ENCODE assay signal across 9 mouse cellular contexts in genomic region chr15:84965575-84966360, GRCm38 (mm10). TPM values are rescaled to one million over a fixed set of nuclear protein-coding genes. Genes with fewer than 3 reads are reported as not detected.
DNase-seq lines count a peak whose midpoint lies in the region; ATAC-seq lines count a peak whose summit lies in the region.
"Had no signal": no experiment of that assay in that cellular context is flagged by ENCODE, and none has a peak within 500 bp of the region (broad histone marks: within the 10 kb centered on the region; RNA-seq: fewer than 3 reads in every experiment).

No protein-coding gene starts in this region.

- no peaks in the 10 kb centered on the region for H3K9me3 ChIP-seq in hindbrain, embryonic 10.5 days
- H3K9me3 ChIP-seq in hindbrain, embryonic 16.5 days (ENCODE audit: control insufficient read depth, low read length): no peaks in the 10 kb centered on the region
- no peaks in the 10 kb centered on the region for H3K9me3 ChIP-seq in neural tube, embryonic 11.5 days (ENCODE audit: control insufficient read depth, low read length)
- no peaks in the 10 kb centered on the region for H3K9me3 ChIP-seq in midbrain, embryonic 13.5 days

- peaks cover 5% of the 10 kb centered on the region for H3K4me1 ChIP-seq in hindbrain, embryonic 10.5 days (replicated peaks)
- H3K4me1 ChIP-seq in hindbrain, embryonic 16.5 days (ENCODE audit: control insufficient read depth, insufficient read depth, low read depth, low read length): peaks cover 8% of the 10 kb centered on the region
- no peaks in the 10 kb centered on the region; the same call in 1 of the 2 replicates for H3K4me1 ChIP-seq in neural tube, embryonic 11.5 days (ENCODE audit: control insufficient read depth, insufficient read depth, low read length)
- peaks cover 7% of the 10 kb centered on the region for H3K4me1 ChIP-seq in midbrain, embryonic 13.5 days (replicated peaks)

- DNase-seq in hindbrain, embryonic 10.5 days (ENCODE audit: low spot score): peak; percentile 58
- peak; percentile 32 for DNase-seq in CD4-positive helper T cell, adult 2 months (ENCODE audit: low read depth, low spot score)
- peak; percentile 74 for DNase-seq in adrenal gland, postnatal 14 days
- peak; percentile 58 for DNase-seq in neural tube, embryonic 11.5 days (ENCODE audit: low spot score)

- 64% methylated on average over 7 of the region's 7 CpGs for WGBS in hindbrain, embryonic 10.5 days
- WGBS in hindbrain, embryonic 16.5 days: 61% methylated on average over 7 of the region's 7 CpGs
- WGBS in neural tube, embryonic 11.5 days: 73% methylated on average over 7 of the region's 7 CpGs
- WGBS in midbrain, embryonic 13.5 days: 66% methylated on average over 7 of the region's 7 CpGs

- H3K27ac ChIP-seq in hindbrain, embryonic 10.5 days: no peak overlapping the region
- no peak overlapping the region for H3K27ac ChIP-seq in hindbrain, embryonic 16.5 days (ENCODE audit: low read depth, low read length)
- no peak overlapping the region for H3K27ac ChIP-seq in neural tube, embryonic 11.5 days (ENCODE audit: low read depth, low read length)
- H3K27ac ChIP-seq in midbrain, embryonic 13.5 days: no peak overlapping the region

- ATAC-seq in hindbrain, embryonic 16.5 days: no peak
- peak; percentile 67 for ATAC-seq in granulocyte monocyte progenitor cell, adult 5-6 weeks (replicated peaks; ENCODE audit: poor library complexity, severe bottlenecking)
- ATAC-seq in neural tube, embryonic 11.5 days (ENCODE audit: insufficient read depth, low FRiP score, low TSS enrichment): no peak
- ATAC-seq in inflammation-experienced regulatory T-cells, adult 6 months: no peak
- ATAC-seq in midbrain, embryonic 13.5 days: no peak

- H3K36me3 ChIP-seq in hindbrain, embryonic 10.5 days: peaks cover 16% of the 10 kb centered on the region
- 0 out of 2 replicates have a peak, but pooled peaks cover 3% of the 10 kb centered on the region for H3K36me3 ChIP-seq in hindbrain, embryonic 16.5 days (ENCODE audit: control insufficient read depth, insufficient read depth, low read length)
- no peaks in the 10 kb centered on the region for H3K36me3 ChIP-seq in neural tube, embryonic 11.5 days (ENCODE audit: control insufficient read depth, insufficient read depth, low read length)
- peaks cover 6% of the 10 kb centered on the region; the same call in 1 of the 2 replicates for H3K36me3 ChIP-seq in midbrain, embryonic 13.5 days

- no peak overlapping the region for H3K9ac ChIP-seq in hindbrain, embryonic 16.5 days (ENCODE audit: low read depth, low read length)
- no peak overlapping the region; the same call in 1 of the 2 replicates for H3K9ac ChIP-seq in neural tube, embryonic 11.5 days (ENCODE audit: low read length)
- no peak overlapping the region for H3K9ac ChIP-seq in midbrain, embryonic 13.5 days (replicated peaks)

- H3K4me3 ChIP-seq in hindbrain, embryonic 10.5 days: no peak overlapping the region
- H3K4me3 ChIP-seq in hindbrain, embryonic 16.5 days (ENCODE audit: low read length): no peak overlapping the region
- no peak overlapping the region for H3K4me3 ChIP-seq in neural tube, embryonic 11.5 days (ENCODE audit: low read depth, low read length)
- no peak overlapping the region for H3K4me3 ChIP-seq in midbrain, embryonic 13.5 days (replicated peaks)

- H3K27me3 ChIP-seq in hindbrain, embryonic 10.5 days (ENCODE audit: insufficient read depth, poor library complexity, severe bottlenecking): no peaks in the 10 kb centered on the region
- no peaks in the 10 kb centered on the region for H3K27me3 ChIP-seq in hindbrain, embryonic 16.5 days (replicated peaks; ENCODE audit: control insufficient read depth, insufficient read depth, low read length)
- H3K27me3 ChIP-seq in neural tube, embryonic 11.5 days (ENCODE audit: control insufficient read depth, insufficient read depth, low read length): no peaks in the 10 kb centered on the region
- H3K27me3 ChIP-seq in midbrain, embryonic 13.5 days: no peaks in the 10 kb centered on the region

- no peak overlapping the region for H3K4me2 ChIP-seq in hindbrain, embryonic 16.5 days (ENCODE audit: low read length)
- no peak overlapping the region for H3K4me2 ChIP-seq in neural tube, embryonic 11.5 days (ENCODE audit: low read depth)
- no peak overlapping the region for H3K4me2 ChIP-seq in midbrain, embryonic 13.5 days (replicated peaks)

RNA-seq across cellular contexts. Expression of gene 5031439G07Rik, which starts 22.6 kb away (rescaled TPM):
- 11.2 and 12.1 TPM in 2 replicates for polyA plus RNA-seq in hindbrain, embryonic 10.5 days (2016; fragmentation: Nextera tagmentation; extraction: Ambion mirVana)
- 24.1 and 24.4 TPM in 2 replicates for polyA plus RNA-seq in hindbrain, embryonic 16.5 days (2015; fragmentation: Nextera tagmentation; extraction: Ambion mirVana)
- total RNA-seq in adrenal gland, postnatal 14 days (2021): 24.9 and 32.2 TPM in 2 replicates
- total RNA-seq in granulocyte monocyte progenitor cell, adult 5-6 weeks (2014; fragmentation: Nextera tagmentation): 14.1 and 20.8 TPM in 2 replicates
- total RNA-seq in granulocyte monocyte progenitor cell, adult 5-6 weeks (2017): 12.2 and 14.2 TPM in 2 replicates
- 36.4 and 39.3 TPM in 2 replicates for polyA plus RNA-seq in neural tube, embryonic 11.5 days (2014; fragmentation: Nextera tagmentation; extraction: Ambion mirVana)
- 1 to 10 TPM; 1.1 to 1.9 (median 1.3) TPM for polyA plus RNA-seq in inflammation-experienced regulatory T-cells, adult 6 months (2017; shearing (Covaris generic))
- polyA plus RNA-seq in midbrain, embryonic 13.5 days (2015; fragmentation: Nextera tagmentation; extraction: Ambion mirVana): 17.4 and 19.0 TPM in 2 replicates

RNA-seq across cellular contexts. Expression of gene Nup50, which starts 42.6 kb away (rescaled TPM):
- polyA plus RNA-seq in hindbrain, embryonic 10.5 days (2016; fragmentation: Nextera tagmentation; extraction: Ambion mirVana): 62.0 and 69.7 TPM in 2 replicates
- 22.5 and 24.4 TPM in 2 replicates for polyA plus RNA-seq in hindbrain, embryonic 16.5 days (2015; fragmentation: Nextera tagmentation; extraction: Ambion mirVana)
- 30.9 and 33.1 TPM in 2 replicates for total RNA-seq in adrenal gland, postnatal 14 days (2021)
- total RNA-seq in granulocyte monocyte progenitor cell, adult 5-6 weeks (2014; fragmentation: Nextera tagmentation): 45.8 and 48.1 TPM in 2 replicates
- total RNA-seq in granulocyte monocyte progenitor cell, adult 5-6 weeks (2017): 77.6 and 80.8 TPM in 2 replicates
- 61.5 and 63.4 TPM in 2 replicates for polyA plus RNA-seq in neural tube, embryonic 11.5 days (2014; fragmentation: Nextera tagmentation; extraction: Ambion mirVana)
- polyA plus RNA-seq in inflammation-experienced regulatory T-cells, adult 6 months (2017; shearing (Covaris generic)): 10 to 100 TPM; 18.8 to 32.6 (median 20.8) TPM
- polyA plus RNA-seq in midbrain, embryonic 13.5 days (2015; fragmentation: Nextera tagmentation; extraction: Ambion mirVana): 37.3 and 39.4 TPM in 2 replicates

RNA-seq across cellular contexts. Expression of gene Gm29666, which starts 45.9 kb away (rescaled TPM):
- polyA plus RNA-seq in hindbrain, embryonic 10.5 days (2016; fragmentation: Nextera tagmentation; extraction: Ambion mirVana): 0.90 and 1.2 TPM in 2 replicates
- 0.98 and 1.00 TPM in 2 replicates for polyA plus RNA-seq in hindbrain, embryonic 16.5 days (2015; fragmentation: Nextera tagmentation; extraction: Ambion mirVana)
- total RNA-seq in adrenal gland, postnatal 14 days (2021): 0.30 TPM in 2 replicates
- total RNA-seq in granulocyte monocyte progenitor cell, adult 5-6 weeks (2014; fragmentation: Nextera tagmentation): 0.54 and 1.0 TPM in 2 replicates
- total RNA-seq in granulocyte monocyte progenitor cell, adult 5-6 weeks (2017): 0.15 and 0.17 TPM in 2 replicates
- polyA plus RNA-seq in neural tube, embryonic 11.5 days (2014; fragmentation: Nextera tagmentation; extraction: Ambion mirVana): 0.77 and 0.81 TPM in 2 replicates
- under 1 TPM; 0.55 to 0.63 (median 0.63) TPM for polyA plus RNA-seq in inflammation-experienced regulatory T-cells, adult 6 months (2017; shearing (Covaris generic))
- 0.71 and 0.87 TPM in 2 replicates for polyA plus RNA-seq in midbrain, embryonic 13.5 days (2015; fragmentation: Nextera tagmentation; extraction: Ambion mirVana)

RNA-seq across cellular contexts. Expression of gene Upk3a, which starts 51.2 kb away (rescaled TPM):
- polyA plus RNA-seq in hindbrain, embryonic 10.5 days (2016; fragmentation: Nextera tagmentation; extraction: Ambion mirVana): 0.15 and 0.47 TPM in 2 replicates
- 1.7 and 2.1 TPM in 2 replicates for polyA plus RNA-seq in hindbrain, embryonic 16.5 days (2015; fragmentation: Nextera tagmentation; extraction: Ambion mirVana)
- total RNA-seq in adrenal gland, postnatal 14 days (2021): not detected in 2 replicates
- not detected in 2 replicates for total RNA-seq in granulocyte monocyte progenitor cell, adult 5-6 weeks (2014; fragmentation: Nextera tagmentation)
- total RNA-seq in granulocyte monocyte progenitor cell, adult 5-6 weeks (2017): not detected in 2 replicates
- not detected in 2 replicates for polyA plus RNA-seq in neural tube, embryonic 11.5 days (2014; fragmentation: Nextera tagmentation; extraction: Ambion mirVana)
- polyA plus RNA-seq in inflammation-experienced regulatory T-cells, adult 6 months (2017; shearing (Covaris generic)): not detected
- 0.39 and 0.43 TPM in 2 replicates for polyA plus RNA-seq in midbrain, embryonic 13.5 days (2015; fragmentation: Nextera tagmentation; extraction: Ambion mirVana)
- total RNA-seq: liver, adult 2 months had no signal
- polyA plus RNA-seq: liver, adult 2 months had no signal
